Mouse (Mus musculus) monocyte, adult 5-6 weeks (primary cell): ENCODE data around the gene Serpinb3a. TPM values are rescaled to one million over a fixed set of nuclear protein-coding genes. Genes with fewer than 3 reads are reported as not detected.
"Not testable (repeated sequence)": the region's sequence is repeated elsewhere in the genome, so short reads cannot be mapped to it uniquely, and the experiment has no call there.

Experiments
- ATAC-seq: fragments of 153-309, 156-312 bp; replicated peaks from 2 replicates; pipeline ENCODE4 v1.8.0; 2017; ENCODE audit warnings: mild to moderate bottlenecking; ENCODE audit not compliant: low TSS enrichment, insufficient number of reproducible peaks, severe bottlenecking, poor library complexity, low FRiP score
- total RNA-seq: library from RNA; stranded (forward); fragments of 200-1000, 200-491, 200-594 nt; gene quantifications from 3 replicates; pipeline ENCODE4 v1.2.3, GENCODE M21; 2017

The Serpinb3a gene
- not detected in 3 replicates for total RNA-seq

- no peak for ATAC-seq
These were observed at the start of gene Serpinb3a for GRCm38 (mm10) chr1:107052203-107052602. Gene Serpinb3a, minus strand, starts transcription at chr1:107052303.

GRCm38 (mm10) chr1:107098417-107098816 lies 46.3 kb upstream of the Serpinb3a start:
- no peak for ATAC-seq

GRCm38 (mm10) chr1:107083406-107083805 lies 31.3 kb upstream of the Serpinb3a start, which contains the start of gene Serpinb3d:
Gene Serpinb3d, minus strand, starts transcription at chr1:107083506.
- no peak for ATAC-seq

GRCm38 (mm10) chr1:107034236-107034635 lies 17.9 kb downstream of the Serpinb3a start:
- ATAC-seq: not testable (repeated sequence)

- ATAC-seq: no peak
These were observed 26.2 kb downstream of the Serpinb3a start for GRCm38 (mm10) chr1:107025886-107026285.

GRCm38 (mm10) chr1:107015210-107015609 lies 36.9 kb downstream of the Serpinb3a start:
- ATAC-seq: no peak

- no peak for ATAC-seq
These were observed 37.6 kb downstream of the Serpinb3a start for GRCm38 (mm10) chr1:107014530-107014929.

- no peak for ATAC-seq
These were observed 45.8 kb downstream of the Serpinb3a start for GRCm38 (mm10) chr1:107006316-107006715.

GRCm38 (mm10) chr1:107001754-107002153 lies 50.3 kb downstream of the Serpinb3a start:
- ATAC-seq: no peak

- ATAC-seq: no peak
These were observed 51.7 kb downstream of the Serpinb3a start for GRCm38 (mm10) chr1:107000424-107000823.

Other genes starting within 250 kb of the Serpinb3a start
- gene Serpinb5, start 191.1 kb downstream of the Serpinb3a start, total RNA-seq: not detected in 3 replicates
- not detected in 3 replicates for gene Serpinb12, start 117.9 kb downstream of the Serpinb3a start, total RNA-seq
- gene Serpinb13, start 71.3 kb downstream of the Serpinb3a start, total RNA-seq: not detected in 3 replicates
- gene Serpinb3d, start 31.2 kb upstream of the Serpinb3a start, total RNA-seq: not detected in 3 replicates
- gene Serpinb3b, start 226.1 kb upstream of the Serpinb3a start, total RNA-seq: 0.86 TPM in 1 of 3 replicates, not detected in the others
- gene Serpinb3c, start 226.1 kb upstream of the Serpinb3a start, total RNA-seq: not detected in 3 replicates